Mouse (Mus musculus): Measurements from ENCODE around the gene Tbc1d9.
A peak's percentile ranks its signal among the peaks of the same experiment; 100 is the strongest.

The Tbc1d9 gene

DNA sequence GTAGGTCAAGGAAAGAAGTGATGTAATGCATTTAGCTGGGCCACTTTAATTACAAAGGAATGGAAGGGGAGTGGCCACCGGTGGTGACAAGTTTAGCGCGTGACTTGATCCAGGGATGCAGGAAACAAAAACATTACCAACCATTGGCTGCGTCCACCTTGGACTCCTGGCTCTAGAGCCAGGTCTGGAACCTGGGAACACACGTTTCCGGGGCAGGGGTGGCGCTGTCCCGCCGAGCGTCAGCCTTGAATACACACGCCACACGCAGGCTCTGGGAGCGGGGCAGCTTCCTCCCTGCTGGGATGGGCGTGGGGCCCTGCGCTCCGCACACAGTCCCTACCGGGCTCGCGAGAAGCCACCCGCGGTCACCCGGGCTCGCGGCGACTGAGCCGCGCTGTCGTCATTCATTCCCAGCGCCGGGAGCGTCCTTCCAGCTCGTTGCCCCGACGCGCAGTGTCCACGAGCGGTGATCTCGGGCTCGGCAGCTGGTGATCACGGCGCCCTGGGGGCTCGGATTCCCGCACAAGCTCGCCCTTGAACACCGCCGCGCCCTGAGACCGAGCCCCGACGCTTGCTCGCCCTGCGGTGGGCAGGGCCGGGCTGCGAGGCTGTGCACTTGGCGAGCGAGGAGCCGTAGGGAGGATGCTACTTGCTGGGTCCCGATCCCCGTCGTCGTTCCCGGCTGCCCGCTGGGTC lies at the start of gene Tbc1d9:
Gene Tbc1d9, plus strand, starts transcription at position 118 of the 696 bp plus-strand sequence.
- DNase-seq = peak; percentile 83

DNA sequence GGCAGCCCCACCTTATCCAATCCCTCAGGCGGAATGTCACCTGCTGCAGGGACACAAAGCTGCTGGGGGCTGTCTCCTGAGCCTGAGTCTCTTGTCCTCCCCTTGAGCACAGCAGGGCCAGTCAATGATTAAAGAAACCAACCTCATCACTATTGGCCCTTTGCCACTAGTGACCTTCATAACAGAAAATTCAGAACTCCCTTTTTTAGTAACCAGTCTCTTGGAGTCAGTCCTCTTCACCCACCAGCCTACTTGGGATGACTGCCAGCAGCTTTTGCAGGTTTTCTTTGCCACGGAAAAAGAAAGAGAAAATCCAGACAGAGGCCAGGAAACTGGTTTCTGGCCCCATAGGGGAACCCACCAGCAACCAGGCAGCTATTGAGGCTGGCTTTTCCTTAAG lies 30.1 kb upstream of the Tbc1d9 start:
- no peak for DNase-seq

DNA sequence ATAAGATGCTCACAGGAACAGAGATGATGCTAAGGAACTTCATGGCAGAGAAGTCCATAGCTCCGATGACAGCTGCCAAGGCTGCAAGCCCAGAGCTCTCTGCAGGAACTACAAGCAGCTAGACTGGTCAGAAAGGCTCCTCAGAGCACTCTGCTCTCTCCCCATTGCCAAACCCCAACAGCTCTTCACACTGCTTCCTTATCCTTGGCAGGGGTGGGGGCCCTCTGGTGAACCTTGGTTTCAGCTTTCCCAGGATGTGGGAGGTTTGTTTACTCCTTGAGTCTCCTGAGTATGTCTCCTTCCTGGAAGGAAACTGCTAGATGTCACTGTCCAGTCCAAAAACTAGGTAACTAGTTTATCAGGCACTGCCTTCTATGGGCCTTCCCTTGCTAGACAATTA lies 25.1 kb upstream of the Tbc1d9 start:
- DNase-seq = no peak

DNA sequence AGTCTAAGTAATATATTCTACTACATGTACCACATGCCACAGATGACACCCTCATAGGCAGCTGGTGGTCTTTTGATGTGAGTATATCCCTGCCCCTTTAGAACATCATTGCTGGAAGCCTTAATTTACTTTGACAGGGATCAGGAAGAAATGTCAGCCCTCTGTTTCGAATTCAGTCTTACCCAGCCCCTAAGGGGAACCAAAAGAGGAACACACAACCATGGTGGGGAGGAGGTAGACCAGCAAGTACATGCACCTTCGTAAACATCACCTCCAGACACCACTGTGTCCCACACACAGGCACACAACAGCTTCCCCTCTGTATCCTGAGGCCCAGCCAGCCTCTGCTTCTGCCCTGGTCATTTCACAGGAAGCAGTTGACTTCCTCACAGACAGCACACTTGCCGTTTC lies 24.4 kb upstream of the Tbc1d9 start:
- DNase-seq = no peak

DNA sequence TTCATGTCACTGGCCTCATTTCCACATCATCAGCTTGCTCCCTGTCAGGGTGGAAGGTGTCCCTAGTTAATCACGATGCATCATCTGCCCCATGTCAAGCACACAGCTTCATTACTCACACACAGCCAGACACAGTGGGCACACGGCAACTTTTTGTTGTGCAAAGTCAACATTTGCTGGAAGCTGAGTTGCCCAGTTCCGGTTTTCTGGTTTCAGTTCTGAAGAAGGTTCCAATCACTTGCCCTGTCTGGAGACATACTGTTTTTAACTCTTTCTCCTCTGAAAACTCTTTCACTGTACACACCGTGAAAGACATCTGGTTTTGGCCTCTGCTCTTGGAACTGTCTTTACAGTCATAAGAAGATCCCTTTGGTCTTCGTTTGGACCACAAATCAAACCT lies 23.8 kb upstream of the Tbc1d9 start:
- no peak for DNase-seq

- DNase-seq = no peak
These were observed 20.6 kb upstream of the Tbc1d9 start for GRCm38 (mm10) chr8:83144601-83145000.

- no peak for DNase-seq
These were observed 19.7 kb upstream of the Tbc1d9 start for GRCm38 (mm10) chr8:83145421-83145820.

DNA sequence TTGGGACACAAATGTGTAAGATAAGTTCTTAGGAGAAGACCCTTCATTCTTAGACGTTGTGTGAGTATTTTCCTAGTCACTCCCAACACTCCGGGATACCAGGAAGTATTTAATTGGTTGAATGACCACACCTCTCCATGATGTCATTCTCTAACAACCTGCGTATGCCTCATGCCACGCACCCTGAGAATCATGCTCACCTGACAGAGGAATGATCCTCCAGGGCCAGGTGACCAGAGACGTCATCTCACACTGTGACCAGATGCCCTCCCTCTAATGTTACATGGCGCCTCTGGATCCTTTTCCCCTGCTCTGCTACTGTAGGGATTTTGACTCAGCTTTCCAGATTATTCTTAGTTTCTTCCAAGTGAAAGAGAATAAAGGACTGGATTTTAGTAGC lies 16.0 kb upstream of the Tbc1d9 start:
- DNase-seq = no peak

DNA sequence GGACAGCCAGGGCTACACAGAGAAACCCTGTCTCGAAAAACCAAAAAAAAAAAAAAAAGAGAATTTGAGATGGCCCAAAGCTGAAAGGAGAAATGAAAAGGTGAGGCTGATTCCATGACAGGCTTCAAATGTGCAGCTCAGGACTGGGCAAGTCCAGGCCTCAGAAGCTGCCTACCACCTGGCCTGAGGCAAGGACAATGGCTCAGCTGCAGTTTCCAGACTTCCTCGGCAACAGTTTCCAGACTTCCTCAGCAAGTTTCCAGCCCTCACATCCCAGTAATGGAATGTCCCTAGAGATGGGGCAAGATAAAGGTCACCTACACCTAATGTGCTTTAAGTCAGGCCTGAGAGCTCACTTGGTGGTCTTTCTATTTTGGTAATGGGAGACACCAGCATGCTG lies 13.1 kb upstream of the Tbc1d9 start:
- no peak for DNase-seq

- DNase-seq = no peak
These were observed 12.7 kb upstream of the Tbc1d9 start for GRCm38 (mm10) chr8:83152470-83152869.

DNA sequence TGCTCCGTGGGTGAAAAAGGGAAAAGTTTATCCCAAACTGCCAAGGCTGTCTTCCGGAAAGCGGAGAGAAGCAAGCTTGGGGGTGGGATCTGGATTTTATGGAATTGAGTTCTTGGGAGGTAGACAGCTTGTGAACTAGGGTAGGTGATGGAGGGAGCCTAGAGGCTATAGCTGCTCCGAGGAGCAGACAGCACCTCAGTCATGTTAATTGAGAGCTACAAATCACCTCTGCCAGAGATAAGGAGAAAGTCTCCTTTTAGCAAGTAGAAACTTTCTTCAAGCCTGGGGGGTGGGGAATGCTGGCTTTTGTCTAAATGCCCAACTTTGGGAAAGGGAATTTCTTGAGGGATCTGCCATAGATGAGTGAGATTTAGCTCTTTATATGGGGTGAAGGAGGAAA lies 10.0 kb upstream of the Tbc1d9 start:
- no peak for DNase-seq

GRCm38 (mm10) chr8:83158971-83159370 lies 6.2 kb upstream of the Tbc1d9 start:
- DNase-seq = no peak

GRCm38 (mm10) chr8:83159615-83160014 lies 5.5 kb upstream of the Tbc1d9 start:
- no peak for DNase-seq

- DNase-seq = no peak
These were observed 4.5 kb upstream of the Tbc1d9 start for GRCm38 (mm10) chr8:83160613-83161012.

DNA sequence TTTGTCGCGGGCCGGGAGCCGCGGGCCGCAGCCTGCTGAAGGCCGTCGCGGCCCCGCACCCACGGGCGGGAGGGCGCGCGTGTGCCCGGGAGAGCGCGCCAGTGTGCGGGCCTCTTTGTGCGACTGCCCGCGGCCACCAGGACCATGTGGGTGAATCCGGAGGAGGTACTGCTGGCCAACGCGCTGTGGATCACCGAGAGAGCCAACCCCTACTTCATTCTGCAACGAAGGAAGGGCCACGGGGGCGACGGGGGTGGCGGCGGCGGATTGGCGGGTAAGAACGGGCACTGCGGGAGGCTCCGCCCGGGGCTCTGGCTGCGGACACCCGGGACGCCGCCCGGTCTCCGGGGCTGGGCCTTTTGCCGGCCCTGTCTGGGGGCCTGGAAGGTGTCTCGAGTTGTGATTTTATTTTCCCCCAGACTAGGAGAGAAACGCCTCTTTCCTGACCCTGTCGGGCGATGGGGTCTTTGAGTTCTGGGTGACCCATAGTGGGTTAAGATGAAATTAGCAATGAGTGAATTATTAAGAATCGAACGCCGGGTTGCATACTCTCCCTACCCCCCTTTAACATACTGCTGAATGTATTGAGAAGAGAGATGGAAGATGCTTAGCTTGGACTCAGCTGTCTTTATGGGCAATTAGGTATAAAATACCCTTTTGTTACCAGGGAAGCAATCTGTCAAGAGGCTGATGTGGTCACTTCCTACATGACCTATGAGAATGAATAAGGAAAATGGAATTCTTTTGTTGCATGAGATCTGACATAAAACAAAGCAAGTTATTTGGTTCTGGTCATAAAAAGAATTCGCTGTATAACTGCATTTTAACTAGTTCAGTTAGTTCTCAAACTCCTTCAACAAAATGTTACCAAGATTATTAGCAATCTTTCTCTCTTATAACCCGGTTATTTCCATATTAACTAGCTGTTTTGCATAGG lies 1.0 kb downstream of the Tbc1d9 start, which contains the start of gene Gm10645:
Gene Gm10645, minus strand, starts transcription at position 240 of the 937 bp plus-strand sequence.
- no peak for DNase-seq

DNA sequence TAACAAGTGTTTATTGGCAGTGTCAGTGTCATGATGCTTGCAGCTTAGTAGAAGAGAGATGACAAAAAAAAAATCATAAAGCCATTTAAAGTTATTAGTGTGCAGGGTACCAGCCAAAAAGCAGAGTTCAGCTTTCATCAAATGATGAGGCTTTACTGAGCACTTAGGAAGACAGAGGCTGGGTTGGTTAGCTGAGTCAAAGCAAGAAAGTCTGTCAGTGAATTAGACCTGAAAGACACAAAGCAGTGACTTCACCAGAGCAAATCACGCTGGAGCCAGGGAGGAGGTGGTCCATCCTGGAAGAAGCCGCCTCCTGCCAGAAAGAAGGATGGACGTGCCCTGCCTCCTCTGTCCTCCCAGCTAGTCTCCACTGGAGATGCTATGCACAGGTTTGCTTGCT lies 2.8 kb downstream of the Tbc1d9 start:
- DNase-seq = no peak

DNA sequence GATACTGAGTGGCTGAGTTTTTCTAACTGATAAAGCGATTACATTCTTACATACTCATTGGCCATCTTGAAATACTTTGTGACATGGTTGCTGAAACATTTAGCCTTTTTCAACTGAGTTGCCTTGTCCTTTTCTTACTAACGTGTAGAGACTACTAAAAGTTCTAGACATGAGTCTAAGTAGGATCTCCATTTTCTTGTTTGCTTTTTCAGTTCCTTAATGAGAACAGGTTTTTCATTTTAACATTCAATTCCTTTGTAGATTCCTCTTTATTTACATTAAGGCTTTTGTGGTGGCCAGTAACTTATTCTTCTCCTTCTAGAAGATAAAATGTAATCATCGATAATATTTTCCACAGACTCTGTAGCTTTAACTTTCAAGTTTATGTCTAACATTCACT lies 4.0 kb downstream of the Tbc1d9 start:
- DNase-seq = no peak

- DNase-seq = no peak
These were observed 4.6 kb downstream of the Tbc1d9 start for GRCm38 (mm10) chr8:83169709-83170108.

DNA sequence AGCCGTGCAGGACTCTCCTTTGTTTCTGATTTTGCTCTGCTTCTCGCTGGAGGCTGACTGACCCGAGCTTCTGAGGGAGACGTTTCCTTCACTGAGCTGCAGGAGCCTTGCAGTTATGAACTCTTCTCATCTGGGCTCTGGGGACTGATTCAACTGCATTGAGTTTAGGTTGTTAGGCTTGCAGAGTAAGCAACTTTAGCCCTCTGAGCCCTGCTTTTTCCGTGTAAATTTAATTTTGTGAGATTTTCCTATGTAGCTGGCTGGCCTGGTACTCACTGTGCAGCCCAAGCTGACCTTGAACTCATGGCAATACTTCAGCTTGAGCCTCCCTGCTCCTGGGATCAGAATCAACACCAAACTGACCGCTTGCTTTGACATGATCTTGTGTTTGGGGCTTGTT lies 5.7 kb downstream of the Tbc1d9 start:
- DNase-seq = no peak

GRCm38 (mm10) chr8:83175680-83176079 lies 10.5 kb downstream of the Tbc1d9 start:
- no peak for DNase-seq

DNA sequence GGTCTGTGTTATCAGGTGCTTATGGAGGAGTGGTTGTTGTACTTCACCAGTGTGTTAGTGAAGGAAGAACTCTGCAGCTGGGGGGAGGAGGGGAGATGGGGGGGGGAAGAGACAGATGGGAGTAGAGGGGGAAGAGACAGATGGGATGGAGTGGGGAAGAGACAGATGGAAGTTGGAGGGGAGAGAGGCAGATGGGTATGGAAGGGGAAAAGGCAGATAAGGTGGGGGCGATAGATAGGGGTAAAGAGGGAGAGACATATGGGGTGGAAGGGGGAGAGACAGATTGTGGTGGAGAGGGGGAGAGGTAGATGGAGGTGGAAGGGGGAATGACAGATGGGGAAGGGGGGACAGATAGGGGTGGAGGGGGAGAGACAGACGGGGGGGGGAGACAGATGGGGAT lies 11.6 kb downstream of the Tbc1d9 start:
- DNase-seq = no peak

DNA sequence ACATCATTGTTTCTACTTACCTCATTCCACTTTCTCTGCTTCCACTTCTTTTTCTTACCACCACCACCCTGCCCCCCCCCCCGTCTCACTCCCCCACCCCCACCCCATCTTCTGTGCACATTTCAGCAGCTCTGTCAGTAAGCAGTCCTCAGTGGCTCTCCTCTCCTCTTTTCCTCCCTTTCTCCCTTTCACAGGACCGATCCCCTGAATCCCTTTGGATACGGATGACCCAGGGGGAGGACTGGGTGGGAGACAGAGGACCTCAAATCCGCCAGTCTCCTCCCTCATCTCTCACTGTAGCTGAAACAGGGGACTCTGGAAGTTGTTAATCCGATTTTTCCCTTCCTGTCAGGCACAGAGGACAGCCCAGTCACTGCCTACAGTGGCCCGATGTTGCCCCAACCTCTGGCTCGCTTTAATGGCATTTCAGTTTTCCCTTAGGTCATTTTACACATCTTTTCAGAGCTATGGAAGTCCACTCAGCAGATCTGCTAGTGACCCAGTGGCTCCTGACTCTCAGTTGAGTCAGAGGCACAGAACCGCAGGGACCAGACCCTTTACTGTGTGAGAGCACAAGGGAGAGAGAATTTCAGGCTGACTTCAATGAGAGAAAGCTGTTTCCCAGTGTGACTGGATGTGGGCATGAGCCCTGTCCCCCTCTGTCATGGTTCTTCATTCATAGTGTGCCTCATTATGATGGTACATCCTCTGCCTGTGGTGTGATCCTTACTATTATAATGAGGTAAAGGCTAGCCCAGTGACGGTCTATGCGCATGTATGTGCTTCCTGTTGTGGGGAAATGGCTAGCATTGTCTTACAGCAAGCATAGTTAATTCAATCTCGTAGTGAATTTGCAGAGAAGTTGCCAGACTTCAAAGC lies 12.4 kb downstream of the Tbc1d9 start:
- no peak for DNase-seq

- peak; percentile 65 for DNase-seq
These were observed 13.1 kb downstream of the Tbc1d9 start for GRCm38 (mm10) chr8:83178228-83178742.

Measured in embryo, embryonic 11 days (tissue).